Comparison of ENCODE assay signal across 8 mouse cellular contexts in the genomic region with DNA sequence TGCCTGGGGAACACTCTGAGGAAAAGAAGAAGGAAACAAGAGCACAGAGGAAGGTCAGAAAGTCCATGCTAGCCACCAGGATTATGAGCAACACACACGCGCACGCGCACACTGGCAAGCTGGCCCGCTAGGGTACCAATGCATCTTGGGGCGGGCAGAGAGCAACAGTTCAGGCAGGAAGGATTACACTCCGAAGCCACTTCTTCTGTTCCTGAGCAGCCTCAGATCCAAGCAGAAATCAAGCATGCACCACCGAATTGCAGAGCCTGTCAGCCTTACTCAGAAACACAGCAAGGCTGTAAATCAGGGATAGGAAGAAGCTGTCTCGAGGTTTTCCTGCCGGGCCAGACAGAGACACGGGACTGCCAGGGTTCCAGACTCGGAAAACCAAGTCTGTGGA.
A peak's percentile ranks its signal among the peaks of the same experiment; 100 is the strongest.
DNase-seq lines count a peak whose midpoint lies in the region; ATAC-seq and TF ChIP-seq lines count a peak whose summit lies in the region.

No protein-coding gene starts in this region.

- no peak overlapping the region for H3K9ac ChIP-seq in heart, adult 2 months (ENCODE audit: low read depth, low read length)
- peak overlapping the region; percentile 4 for H3K9ac ChIP-seq in limb, embryonic 13.5 days

- 53% methylated on average over 12 of the region's 12 CpGs for WGBS in heart, adult 2 months
- 59% methylated on average over 12 of the region's 12 CpGs for WGBS in heart, embryonic 10.5 days
- 36% methylated on average over 12 of the region's 12 CpGs for WGBS in limb, embryonic 13.5 days

- no peak for ATAC-seq in limb, embryonic 13.5 days (ENCODE audit: low FRiP score, low read depth)

- no peak for TF ChIP-seq CTCF in heart, adult 2 months (IDR thresholded peaks at IDR 0.05)

- H3K4me1 ChIP-seq in heart, adult 2 months (ENCODE audit: control insufficient read depth, insufficient read depth, low read length), result no peaks in the 10 kb centered on the region
- H3K4me1 ChIP-seq in heart, embryonic 10.5 days, result peaks cover 20% of the 10 kb centered on the region
- peaks cover 40% of the 10 kb centered on the region for H3K4me1 ChIP-seq in limb, embryonic 13.5 days

- no peaks in the 10 kb centered on the region for H3K27me3 ChIP-seq in heart, adult 2 months (ENCODE audit: control insufficient read depth, insufficient read depth, low read length)
- H3K27me3 ChIP-seq in heart, embryonic 10.5 days (ENCODE audit: insufficient read depth, poor library complexity, severe bottlenecking), result 0 out of 2 replicates have a peak, but pooled peaks cover 6% of the 10 kb centered on the region
- H3K27me3 ChIP-seq in limb, embryonic 13.5 days, result no peaks in the 10 kb centered on the region

- no peak overlapping the region for H3K4me3 ChIP-seq in heart, adult 2 months
- H3K4me3 ChIP-seq in heart, embryonic 10.5 days, result peak overlapping the region; percentile 36; the same call in 1 of the 2 replicates
- peak overlapping the region; percentile 23; the same call in 1 of the 2 replicates for H3K4me3 ChIP-seq in limb, embryonic 13.5 days

- TF ChIP-seq EP300 in heart, adult 2 months (IDR thresholded peaks at IDR 0.05; ENCODE audit: insufficient read depth, low read depth, low read length), result no peak

- no peak overlapping the region for H3K27ac ChIP-seq in heart, adult 2 months
- H3K27ac ChIP-seq in heart, embryonic 10.5 days, result peak overlapping the region; percentile 67; the same call in 1 of the 2 replicates
- H3K27ac ChIP-seq in limb, embryonic 13.5 days, result peak overlapping the region; percentile 95

- peak overlapping the region; percentile 55 for H3K4me2 ChIP-seq in limb, embryonic 13.5 days (replicated peaks)

- H3K36me3 ChIP-seq in heart, adult 2 months (ENCODE audit: control insufficient read depth, insufficient read depth, low read length), result no peaks in the 10 kb centered on the region
- no peaks in the 10 kb centered on the region for H3K36me3 ChIP-seq in heart, embryonic 10.5 days
- H3K36me3 ChIP-seq in limb, embryonic 13.5 days, result no peaks in the 10 kb centered on the region

- H3K9me3 ChIP-seq in heart, embryonic 10.5 days, result no peaks in the 10 kb centered on the region
- H3K9me3 ChIP-seq in limb, embryonic 13.5 days, result no peaks in the 10 kb centered on the region

- TF ChIP-seq POLR2A in heart, adult 2 months (IDR thresholded peaks at IDR 0.05; ENCODE audit: insufficient read depth, low read depth, low read length), result no peak

- DNase-seq in heart, adult 2 months, result peak; percentile 31 to 59
- DNase-seq in heart, postnatal 4 days, result no peak
- DNase-seq in adrenal gland, postnatal 36 days, result peak; percentile 60 to 64
- DNase-seq in heart, embryonic 10.5 days (ENCODE audit: low spot score), result no peak
- no peak for DNase-seq in frontal cortex, postnatal 10 days (ENCODE audit: low spot score in 2 of 2)
- DNase-seq in cerebellum, postnatal 10 days, result no peak
- DNase-seq in cerebellum, adult 11-12 months, result no peak

- intact Hi-C loops in heart, adult 2 months (cut with DNase I), result no loop called here

- H3K79me2 ChIP-seq in heart, adult 2 months (replicated peaks; ENCODE audit: control insufficient read depth, insufficient read depth, low read length), result no peaks in the 10 kb centered on the region

Comparison
In these comparisons a context has a peak if more than half of its experiments do, and no peak if none do; other contexts are left out.
1. DNase-seq: peak in heart, adult 2 months (2 of 2) and adrenal gland, postnatal 36 days (2 of 2); none in heart, postnatal 4 days (single experiment), heart, embryonic 10.5 days (single experiment), frontal cortex, postnatal 10 days (0 of 2), cerebellum, postnatal 10 days (0 of 2) and cerebellum, adult 11-12 months (single experiment).